Mouse (Mus musculus) embryonic fibroblast, embryonic 13.5 days (primary cell): ENCODE results near the gene Ebf1.

ENCODE experiments used
- CTCF ChIP-seq: IDR thresholded peaks from 2 replicates; pipeline ENCODE4 v1.5.1; 2011; ENCODE audit warnings: mild to moderate bottlenecking, control low read depth, low read length, moderate library complexity, borderline replicate concordance; ENCODE audit not compliant: insufficient read depth
- POLR2A ChIP-seq: IDR thresholded peaks from 2 replicates; pipeline ENCODE4 v1.6.1; 2011; ENCODE audit warnings: low read depth, mild to moderate bottlenecking, control low read depth, low read length, moderate library complexity

DNA sequence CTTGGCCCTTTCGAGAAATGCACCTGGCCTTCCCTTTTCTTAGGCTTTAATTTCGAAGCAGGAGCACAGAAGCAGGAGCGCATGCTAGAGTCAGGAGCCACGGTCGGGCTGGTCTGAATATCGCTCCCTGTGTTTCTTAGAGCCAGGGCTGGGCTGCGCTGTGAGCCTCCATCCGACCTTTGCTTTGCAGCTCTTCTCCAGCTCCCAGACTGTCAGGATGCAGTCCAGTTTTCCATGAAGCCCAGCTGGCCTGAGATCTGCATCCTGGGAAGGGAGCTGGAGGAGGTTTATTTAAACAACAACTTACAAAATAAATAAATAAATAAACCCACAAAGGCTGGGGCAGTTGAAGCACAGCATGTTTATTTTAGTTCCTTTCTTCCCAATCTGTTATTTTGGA, 299.9 kb downstream of the Ebf1 start:
- TF ChIP-seq POLR2A (no peak), CTCF (no peak)
